Mouse (Mus musculus) testis, postnatal 10 days (tissue): Measurements from ENCODE around the gene Rbm47.
"Not testable (repeated sequence)": the region's sequence is repeated elsewhere in the genome, so short reads cannot be mapped to it uniquely, and the experiment has no call there.

Experiments used
- DNase-seq: peaks from one replicate; pipeline ENCODE4 v3.0.0; 2021; ENCODE audit warnings: low spot score

Rbm47 gene

GRCm38 (mm10) chr5:66014437-66014836, 158.5 kb downstream of the Rbm47 start:
- no peak for DNase-seq

- DNase-seq: no peak
Observed at GRCm38 (mm10) chr5:66013999-66014398, 158.9 kb downstream of the Rbm47 start.

- no peak for DNase-seq
Observed at GRCm38 (mm10) chr5:66008245-66008967, 164.5 kb downstream of the Rbm47 start.

GRCm38 (mm10) chr5:66005041-66005678, 167.8 kb downstream of the Rbm47 start:
- DNase-seq: no peak

GRCm38 (mm10) chr5:66004134-66004925, 168.6 kb downstream of the Rbm47 start, which contains the start of gene 9130230L23Rik:
9130230L23Rik (minus strand) TSS chr5:66004285.
- DNase-seq: no peak

GRCm38 (mm10) chr5:66001232-66001631, 171.7 kb downstream of the Rbm47 start:
- no peak for DNase-seq

GRCm38 (mm10) chr5:66000567-66001125, 172.3 kb downstream of the Rbm47 start:
- DNase-seq: no peak

- no peak for DNase-seq
Observed at GRCm38 (mm10) chr5:66000074-66000473, 172.8 kb downstream of the Rbm47 start.

GRCm38 (mm10) chr5:65999106-65999505, 173.8 kb downstream of the Rbm47 start:
- no peak for DNase-seq

GRCm38 (mm10) chr5:65997813-65998212, 175.1 kb downstream of the Rbm47 start:
- no peak for DNase-seq

- DNase-seq: no peak
Observed at GRCm38 (mm10) chr5:65994643-65995042, 178.3 kb downstream of the Rbm47 start.

GRCm38 (mm10) chr5:65991191-65991590, 181.7 kb downstream of the Rbm47 start:
- DNase-seq: no peak

GRCm38 (mm10) chr5:65987004-65987403, 185.9 kb downstream of the Rbm47 start:
- DNase-seq: not testable (repeated sequence)

GRCm38 (mm10) chr5:65986426-65986825, 186.5 kb downstream of the Rbm47 start:
- no peak for DNase-seq

GRCm38 (mm10) chr5:65975731-65976130, 197.2 kb downstream of the Rbm47 start:
- no peak for DNase-seq

GRCm38 (mm10) chr5:65973189-65973588, 199.7 kb downstream of the Rbm47 start:
- no peak for DNase-seq

- DNase-seq: no peak
Observed at GRCm38 (mm10) chr5:65968004-65968403, 204.9 kb downstream of the Rbm47 start.

GRCm38 (mm10) chr5:65967091-65967490, 205.8 kb downstream of the Rbm47 start:
- DNase-seq: no peak
